Comparison of ENCODE assay signal across 32 mouse cellular contexts in genomic region chr7:47204830-47205229, GRCm38 (mm10). TPM values are rescaled to one million over a fixed set of nuclear protein-coding genes. Genes with fewer than 3 reads are reported as not detected.
DNase-seq lines count a peak whose midpoint lies in the region; ATAC-seq and TF ChIP-seq lines count a peak whose summit lies in the region.
"Had no signal": no experiment of that assay in that cellular context is flagged by ENCODE, and none has a peak within 500 bp of the region (broad histone marks: within the 10 kb centered on the region; RNA-seq: fewer than 3 reads in every experiment).

Mrgpra6 (minus strand) TSS chr7:47204920.

- TF ChIP-seq CTCF in MEL (IDR thresholded peaks at IDR 0.05 in 2 of 3, conservative IDR thresholded peaks at IDR 0.05 in 1 of 3; ENCODE audit: control insufficient read depth in 1 of 3, insufficient read depth in 1 of 3, low read depth in 2 of 3, low read length in 3 of 3, poor library complexity in 1 of 3, severe bottlenecking in 1 of 3): no peak
- TF ChIP-seq CTCF in lung, postnatal 0 days (IDR thresholded peaks at IDR 0.05): no peak

- no peaks in the 10 kb centered on the region for H3K36me3 ChIP-seq in MEL (ENCODE audit: control insufficient read depth in 1 of 2, insufficient read depth in 2 of 2, low read length in 2 of 2)
- H3K36me3 ChIP-seq in midbrain, embryonic 16.5 days (ENCODE audit: control insufficient read depth, insufficient read depth, low read length): no peaks in the 10 kb centered on the region
- H3K36me3 ChIP-seq in lung, postnatal 0 days (ENCODE audit: insufficient read depth, low read length): no peaks in the 10 kb centered on the region
- H3K36me3 ChIP-seq: forebrain, embryonic 10.5 days; hindbrain, embryonic 10.5 days; hindbrain, embryonic 13.5 days; intestine, embryonic 15.5 days had no signal

- peak; percentile 7 for DNase-seq in MEL (ENCODE audit: low read depth, low spot score)
- no peak for DNase-seq in right cerebral cortex, adult 18-20 months
- DNase-seq in lung, postnatal 0 days (ENCODE audit: low spot score): no peak
- DNase-seq: adrenal gland, postnatal 10 days; adrenal gland, postnatal 36 days; cerebellum, adult 11 months; cerebellum, adult 2 months; cerebellum, adult 9-11 months; cerebellum, postnatal 36 days; gastrocnemius, postnatal 10 days; heart, adult 2 months had no signal

- no peak within 1 kb of the TSS for H3K27ac ChIP-seq in MEL (ENCODE audit: control insufficient read depth, low read depth, low read length)
- no peak within 1 kb of the TSS for H3K27ac ChIP-seq in midbrain, embryonic 16.5 days (ENCODE audit: low read length)
- no peak within 1 kb of the TSS for H3K27ac ChIP-seq in lung, postnatal 0 days (ENCODE audit: low read length)
- H3K27ac ChIP-seq: forebrain, embryonic 10.5 days; forebrain, embryonic 13.5 days; heart, adult 2 months; hindbrain, embryonic 10.5 days; hindbrain, embryonic 13.5 days; intestine, embryonic 15.5 days had no signal

- H3K9ac ChIP-seq in MEL (ENCODE audit: control insufficient read depth, low read depth, low read length, poor library complexity, severe bottlenecking): no peak within 1 kb of the TSS
- H3K9ac ChIP-seq in midbrain, embryonic 16.5 days (ENCODE audit: low read depth, low read length): no peak within 1 kb of the TSS
- no peak within 1 kb of the TSS for H3K9ac ChIP-seq in lung, postnatal 0 days (replicated peaks; ENCODE audit: low read depth)
- H3K9ac ChIP-seq: forebrain, embryonic 13.5 days; hindbrain, embryonic 13.5 days; intestine, embryonic 15.5 days had no signal

- H3K4me3 ChIP-seq in MEL (ENCODE audit: control insufficient read depth in 1 of 2, insufficient read depth in 1 of 2, low read depth in 2 of 2, low read length in 2 of 2): no peak within 1 kb of the TSS
- no peak within 1 kb of the TSS for H3K4me3 ChIP-seq in midbrain, embryonic 16.5 days (ENCODE audit: low read depth, low read length)
- H3K4me3 ChIP-seq in lung, postnatal 0 days (ENCODE audit: low read depth, low read length): no peak within 1 kb of the TSS
- H3K4me3 ChIP-seq: forebrain, embryonic 10.5 days; forebrain, embryonic 13.5 days; heart, adult 2 months; hindbrain, embryonic 10.5 days; hindbrain, embryonic 13.5 days; intestine, embryonic 15.5 days had no signal

- ATAC-seq in common myeloid progenitor, adult 5-6 weeks (replicated peaks; ENCODE audit: low read depth, poor library complexity, severe bottlenecking): peak; percentile 99
- ATAC-seq in megakaryocyte, adult 5-6 weeks (ENCODE audit: poor library complexity, severe bottlenecking): peak; percentile 45; the same call in 1 of the 2 replicates
- ATAC-seq in midbrain, embryonic 16.5 days: no peak
- no peak for ATAC-seq in lung, postnatal 0 days
- ATAC-seq: forebrain, embryonic 13.5 days; forebrain, embryonic 16.5 days; hindbrain, embryonic 16.5 days; intestine, embryonic 15.5 days; Patski had no signal

- WGBS in midbrain, embryonic 16.5 days: 78% methylated on average over 4 of the region's 4 CpGs
- 41% methylated on average over 4 of the region's 4 CpGs for WGBS in lung, postnatal 0 days

- TF ChIP-seq RAD21 in MEL (IDR thresholded peaks at IDR 0.05; ENCODE audit: low read depth, low read length): no peak

- H3K9me3 ChIP-seq in MEL (replicated peaks; ENCODE audit: insufficient read depth, low read length): no peaks in the 10 kb centered on the region
- 0 out of 2 replicates have a peak, but pooled peaks cover 2% of the 10 kb centered on the region for H3K9me3 ChIP-seq in midbrain, embryonic 16.5 days (replicated peaks; ENCODE audit: control insufficient read depth, low read length, poor library complexity, severe bottlenecking)
- H3K9me3 ChIP-seq in lung, postnatal 0 days (ENCODE audit: low read length): no peaks in the 10 kb centered on the region
- H3K9me3 ChIP-seq: forebrain, embryonic 10.5 days; forebrain, embryonic 13.5 days; hindbrain, embryonic 10.5 days; hindbrain, embryonic 13.5 days; intestine, embryonic 15.5 days had no signal

- TF ChIP-seq EP300 in MEL (IDR thresholded peaks at IDR 0.05; ENCODE audit: low read depth in 1 of 2, low read length in 2 of 2): no peak
- TF ChIP-seq EP300 in lung, postnatal 0 days (IDR thresholded peaks at IDR 0.05): no peak

- H3K4me1 ChIP-seq in MEL (ENCODE audit: control insufficient read depth in 1 of 2, insufficient read depth in 2 of 2, low read length in 2 of 2): no peaks in the 10 kb centered on the region
- no peaks in the 10 kb centered on the region for H3K4me1 ChIP-seq in midbrain, embryonic 16.5 days (ENCODE audit: control insufficient read depth, insufficient read depth, low read length)
- no peaks in the 10 kb centered on the region for H3K4me1 ChIP-seq in lung, postnatal 0 days (ENCODE audit: insufficient read depth, low read depth, low read length)
- H3K4me1 ChIP-seq: forebrain, embryonic 10.5 days; forebrain, embryonic 13.5 days; hindbrain, embryonic 10.5 days; hindbrain, embryonic 13.5 days; intestine, embryonic 15.5 days had no signal

- TF ChIP-seq POLR2A in MEL (IDR thresholded peaks at IDR 0.05; ENCODE audit: control insufficient read depth in 1 of 2, insufficient read depth in 1 of 2, low read depth in 1 of 2, low read length in 2 of 2, poor library complexity in 1 of 2): no peak

- H3K79me2 ChIP-seq in MEL (ENCODE audit: control insufficient read depth, insufficient read depth, low read length, poor library complexity): no peaks in the 10 kb centered on the region

- H3K27me3 ChIP-seq in MEL (ENCODE audit: control insufficient read depth in 1 of 2, insufficient read depth in 2 of 2, low read length in 2 of 2): no peaks in the 10 kb centered on the region
- no peaks in the 10 kb centered on the region for H3K27me3 ChIP-seq in midbrain, embryonic 16.5 days (ENCODE audit: control insufficient read depth, insufficient read depth, low read depth, low read length)
- H3K27me3 ChIP-seq in lung, postnatal 0 days (replicated peaks; ENCODE audit: insufficient read depth, low read length): no peaks in the 10 kb centered on the region
- H3K27me3 ChIP-seq: forebrain, embryonic 13.5 days; hindbrain, embryonic 13.5 days; intestine, embryonic 15.5 days; Patski had no signal

- H3K4me2 ChIP-seq in midbrain, embryonic 16.5 days (ENCODE audit: low read length): no peak within 1 kb of the TSS
- H3K4me2 ChIP-seq in lung, postnatal 0 days (replicated peaks; ENCODE audit: low read depth, low read length): no peak within 1 kb of the TSS
- H3K4me2 ChIP-seq: forebrain, embryonic 13.5 days; heart, embryonic 11.5 days; hindbrain, embryonic 13.5 days; intestine, embryonic 15.5 days had no signal

TF ChIP-seq in MEL, 35 proteins besides CTCF, POLR2A, EP300 and RAD21:
- no peak for TF ChIP-seq JUND (IDR thresholded peaks at IDR 0.05; ENCODE audit: low read depth, low read length)
- no peak for TF ChIP-seq BHLHE40 (IDR thresholded peaks at IDR 0.05; ENCODE audit: borderline replicate concordance, low read depth, low read length)
- no peak for TF ChIP-seq TBP (IDR thresholded peaks at IDR 0.05; ENCODE audit: low read depth, low read length)
- TF ChIP-seq SIN3A (IDR thresholded peaks at IDR 0.05; ENCODE audit: low read length): no peak
- TF ChIP-seq ZMIZ1 (IDR thresholded peaks at IDR 0.05; ENCODE audit: low read depth, low read length): no peak
- TF ChIP-seq KAT2A (conservative IDR thresholded peaks at IDR 0.05; ENCODE audit: low read depth, low read length): no peak
- no peak for TF ChIP-seq POLR2AphosphoS2 (IDR thresholded peaks at IDR 0.05; ENCODE audit: low read length)
- no peak for TF ChIP-seq POLR2AphosphoS5 (IDR thresholded peaks at IDR 0.05; ENCODE audit: borderline replicate concordance, low read depth, low read length)
- TF ChIP-seq MYB (IDR thresholded peaks at IDR 0.05; ENCODE audit: low read depth, low read length): no peak
- no peak for TF ChIP-seq ZKSCAN1 (IDR thresholded peaks at IDR 0.05; ENCODE audit: low read depth, low read length)
- TF ChIP-seq ZNF384 (IDR thresholded peaks at IDR 0.05; ENCODE audit: low read depth, low read length): no peak
- no peak for TF ChIP-seq MEF2A (IDR thresholded peaks at IDR 0.05; ENCODE audit: extremely low read depth, insufficient replicate concordance, low read depth, low read length, poor library complexity, severe bottlenecking)
- no peak for TF ChIP-seq USF1 (IDR thresholded peaks at IDR 0.05; ENCODE audit: low read depth, low read length)
- TF ChIP-seq MXI1 (IDR thresholded peaks at IDR 0.05; ENCODE audit: low read depth, low read length): no peak
- TF ChIP-seq MYC (IDR thresholded peaks at IDR 0.05; ENCODE audit: low read depth, low read length): no peak
- TF ChIP-seq MAZ (IDR thresholded peaks at IDR 0.05; ENCODE audit: low read depth, low read length): no peak
- no peak for TF ChIP-seq ELF1 (IDR thresholded peaks at IDR 0.05; ENCODE audit: low read depth, low read length)
- no peak for TF ChIP-seq TCF12 (IDR thresholded peaks at IDR 0.05; ENCODE audit: low read depth, low read length)
- no peak for TF ChIP-seq HCFC1 (IDR thresholded peaks at IDR 0.05; ENCODE audit: low read depth, low read length)

RNA-seq across cellular contexts. Expression of gene Mrgpra6, which starts in this region (rescaled TPM):
- total RNA-seq in MEL (2012; rRNA removed): not detected in 2 replicates
- polyA plus RNA-seq in MEL (2012; ENCODE audit: insufficient read depth in 1 of 2, insufficient read length in 2 of 2, low read depth in 1 of 2, low replicate concordance in 2 of 2, missing spikeins in 1 of 2): not detected
- total RNA-seq in common myeloid progenitor, adult 5-6 weeks (2017): not detected in 2 replicates
- total RNA-seq in megakaryocyte, adult 5-6 weeks (2015): not detected in 2 replicates
- 0.81 TPM in 1 of 2 replicates, not detected in the other for total RNA-seq in megakaryocyte, adult 5-6 weeks (2017)
- polyA plus RNA-seq in midbrain, embryonic 16.5 days (2015; fragmentation: Nextera tagmentation; extraction: Ambion mirVana): not detected in 2 replicates
- polyA plus RNA-seq in lung, postnatal 0 days (2015; fragmentation: Nextera tagmentation; extraction: Ambion mirVana): not detected in 2 replicates
- total RNA-seq: adrenal gland, adult 18-20 months; adrenal gland, postnatal 10 days; adrenal gland, postnatal 36 days; ES-E14; gastrocnemius, adult 18-20 months; gastrocnemius, postnatal 10 days; gastrocnemius, postnatal 4 days; heart, adult 2 months; heart, postnatal 25 days had no signal
- polyA plus RNA-seq: cerebellum, adult 2 months; embryonic facial prominence, embryonic 11.5 days; embryonic facial prominence, embryonic 14.5 days; forebrain, embryonic 10.5 days; forebrain, embryonic 13.5 days; forebrain, embryonic 16.5 days; heart, embryonic 11.5 days; heart, embryonic 14.5 days; heart, postnatal 0 days; hindbrain, embryonic 10.5 days; hindbrain, embryonic 13.5 days; hindbrain, embryonic 16.5 days; intestine, embryonic 15.5 days had no signal

Comparison
In these comparisons a context has a peak if more than half of its experiments do, and no peak if none do; other contexts are left out.
1. Peak in DNase-seq in MEL; RNA of the gene not detected or under 1 TPM.
2. Peak in ATAC-seq in common myeloid progenitor, adult 5-6 weeks; RNA of the gene not detected or under 1 TPM.
3. Peak in ATAC-seq in megakaryocyte, adult 5-6 weeks; RNA of the gene not detected or under 1 TPM.